Mouse (Mus musculus) embryonic facial prominence, embryonic 10.5 days (tissue): ENCODE measurements around the gene Ngly1. TPM values are rescaled to one million over a fixed set of nuclear protein-coding genes. Genes with fewer than 3 reads are reported as not detected.

Experiments
- DNase-seq: peaks from one replicate; pipeline ENCODE4 v3.0.0-alpha.2; 2017; ENCODE audit warnings: low spot score
- H3K27ac ChIP-seq: fragments of 300-500 bp; sonication (generic); replicated peaks from 2 replicates; pipeline ENCODE4 v1.5.1; 2016; ENCODE audit warnings: mild to moderate bottlenecking
- H3K27me3 ChIP-seq: fragments of 300-500 bp; sonication (generic); replicated peaks from 2 replicates; pipeline ENCODE4 v1.6.1; 2016; ENCODE audit warnings: low read depth, mild to moderate bottlenecking; ENCODE audit not compliant: poor library complexity, severe bottlenecking
- H3K36me3 ChIP-seq: fragments of 300-500 bp; sonication (generic); replicated peaks from 2 replicates; pipeline ENCODE4 v1.6.1; 2016; ENCODE audit warnings: mild to moderate bottlenecking, moderate library complexity
- H3K4me1 ChIP-seq: fragments of 300-500 bp; sonication (generic); 2 replicates; pipeline ENCODE4 v1.6.1; 2016
- H3K4me3 ChIP-seq: fragments of 300-500 bp; sonication (generic); 2 replicates; pipeline ENCODE4 v1.5.1; 2016; ENCODE audit warnings: mild to moderate bottlenecking, moderate library complexity
- H3K9me3 ChIP-seq: fragments of 300-500 bp; sonication (generic); 2 replicates; pipeline ENCODE4 v1.6.1; 2016; ENCODE audit warnings: mild to moderate bottlenecking
- WGBS: fragments of 180-500 bp; shearing (Covaris S2); methylation state at CpG from one replicate; pipeline ENCODE4 v1.1.7; 2016; 5-methylcytosine and 5-hydroxymethylcytosine counted together
- polyA plus RNA-seq: library from polyadenylated mRNA; unstranded; fragments of >200 nt; fragmentation: Nextera tagmentation; extraction: Ambion mirVana; gene quantifications from 2 replicates; pipeline ENCODE4 v1.2.1, GENCODE M21; 2016

The Ngly1 gene
- polyA plus RNA-seq, 1 experiment from 2014 or later = 18.7 TPM

- Histone ChIP-seq H3K4me1 (peaks cover 8% of the 10 kb centered on the region; the same call in 1 of the 2 replicates), H3K36me3 (peaks cover 4% of the 10 kb centered on the region; the same call in 1 of the 2 replicates), H3K27me3 (no peaks in the 10 kb centered on the region), H3K27ac (peak overlapping the region; percentile 84), H3K4me3 (peak overlapping the region; percentile 58), H3K9me3 (no peaks in the 10 kb centered on the region)
- DNase-seq = no peak
- 19% methylated on average over 10 of the region's 10 CpGs for WGBS
Measured at GRCm38 (mm10) chr14:16243603-16244209, 5.4 kb upstream of the Ngly1 start.

GRCm38 (mm10) chr14:16244370-16244769 is 4.7 kb upstream of the Ngly1 start:
- WGBS = 76% methylated on average over 2 of the region's 2 CpGs
- H3K4me3 ChIP-seq = no peak overlapping the region
- H3K27ac ChIP-seq = no peak overlapping the region
- no peak for DNase-seq
- H3K36me3 ChIP-seq = peaks cover 4% of the 10 kb centered on the region; the same call in 1 of the 2 replicates
- no peaks in the 10 kb centered on the region for H3K9me3 ChIP-seq
- H3K27me3 ChIP-seq = no peaks in the 10 kb centered on the region
- H3K4me1 ChIP-seq = peaks cover 10% of the 10 kb centered on the region; the same call in 1 of the 2 replicates

GRCm38 (mm10) chr14:16245127-16245526 is 4.0 kb upstream of the Ngly1 start:
- H3K4me1 ChIP-seq = peaks cover 16% of the 10 kb centered on the region

GRCm38 (mm10) chr14:16246340-16246912 is 2.7 kb upstream of the Ngly1 start:
- no peak for DNase-seq
- Histone ChIP-seq H3K27ac (no peak overlapping the region), H3K27me3 (no peaks in the 10 kb centered on the region), H3K4me3 (no peak overlapping the region), H3K36me3 (no peaks in the 10 kb centered on the region), H3K4me1 (peaks cover 17% of the 10 kb centered on the region), H3K9me3 (no peaks in the 10 kb centered on the region)
- WGBS = 86% methylated on average over 2 of the region's 2 CpGs

More at GRCm38 (mm10) chr14:16245127-16245526, 4.0 kb upstream of the Ngly1 start:
- Histone ChIP-seq H3K27ac (no peak overlapping the region), H3K4me3 (no peak overlapping the region), H3K36me3 (peaks cover 4% of the 10 kb centered on the region; the same call in 1 of the 2 replicates), H3K9me3 (no peaks in the 10 kb centered on the region), H3K27me3 (no peaks in the 10 kb centered on the region)
- 80% methylated on average over 1 of the region's 1 CpGs for WGBS
- DNase-seq = no peak

GRCm38 (mm10) chr14:16248135-16248534 is 945 bp upstream of the Ngly1 start:
- 75% methylated on average over 3 of the region's 3 CpGs for WGBS
- Histone ChIP-seq H3K27me3 (no peaks in the 10 kb centered on the region), H3K9me3 (no peaks in the 10 kb centered on the region), H3K4me3 (peak overlapping the region; percentile 76; the same call in 1 of the 2 replicates), H3K27ac (no peak overlapping the region), H3K36me3 (no peaks in the 10 kb centered on the region), H3K4me1 (peaks cover 14% of the 10 kb centered on the region)
- DNase-seq = no peak

GRCm38 (mm10) chr14:16248603-16249157 is 400 bp upstream of the Ngly1 start:
- Histone ChIP-seq H3K4me1 (peaks cover 11% of the 10 kb centered on the region), H3K27ac (peak overlapping the region; percentile 98), H3K27me3 (no peaks in the 10 kb centered on the region), H3K36me3 (no peaks in the 10 kb centered on the region), H3K4me3 (peak overlapping the region; percentile 76), H3K9me3 (no peaks in the 10 kb centered on the region)
- DNase-seq = no peak
- WGBS = 19% methylated on average over 9 of the region's 9 CpGs

GRCm38 (mm10) chr14:16250099-16250498 is 1.0 kb downstream of the Ngly1 start:
- H3K4me1 ChIP-seq = peaks cover 10% of the 10 kb centered on the region
- WGBS = 78% methylated on average over 3 of the region's 3 CpGs
- peak overlapping the region; percentile 76 for H3K4me3 ChIP-seq
- no peak overlapping the region for H3K27ac ChIP-seq
- no peak for DNase-seq
- peaks cover 6% of the 10 kb centered on the region; the same call in 1 of the 2 replicates for H3K36me3 ChIP-seq
- H3K27me3 ChIP-seq = no peaks in the 10 kb centered on the region
- no peaks in the 10 kb centered on the region for H3K9me3 ChIP-seq

- peaks cover 16% of the 10 kb centered on the region; the same call in 1 of the 2 replicates for H3K36me3 ChIP-seq
- no peaks in the 10 kb centered on the region for H3K9me3 ChIP-seq
- 95% methylated on average over 3 of the region's 3 CpGs for WGBS
- H3K4me3 ChIP-seq = no peak overlapping the region
- H3K27me3 ChIP-seq = no peaks in the 10 kb centered on the region
- H3K4me1 ChIP-seq = no peaks in the 10 kb centered on the region
- DNase-seq = no peak
- H3K27ac ChIP-seq = no peak overlapping the region
Measured at GRCm38 (mm10) chr14:16255745-16256144, 6.7 kb downstream of the Ngly1 start.

- no peak for DNase-seq
- H3K36me3 ChIP-seq = peaks cover 16% of the 10 kb centered on the region; the same call in 1 of the 2 replicates
- 76% methylated on average over 2 of the region's 2 CpGs for WGBS
Measured at GRCm38 (mm10) chr14:16256209-16256608, 7.1 kb downstream of the Ngly1 start.

GRCm38 (mm10) chr14:16260541-16260940 is 11.5 kb downstream of the Ngly1 start:
- H3K4me3 ChIP-seq = no peak overlapping the region

More at GRCm38 (mm10) chr14:16256209-16256608, 7.1 kb downstream of the Ngly1 start:
- no peak overlapping the region for H3K4me3 ChIP-seq
- H3K27me3 ChIP-seq = no peaks in the 10 kb centered on the region
- H3K4me1 ChIP-seq = no peaks in the 10 kb centered on the region
- no peak overlapping the region for H3K27ac ChIP-seq
- no peaks in the 10 kb centered on the region for H3K9me3 ChIP-seq

GRCm38 (mm10) chr14:16261869-16262268 is 12.8 kb downstream of the Ngly1 start:
- Histone ChIP-seq H3K36me3 (peaks cover 4% of the 10 kb centered on the region; the same call in 1 of the 2 replicates), H3K27me3 (no peaks in the 10 kb centered on the region), H3K9me3 (no peaks in the 10 kb centered on the region), H3K4me3 (no peak overlapping the region), H3K27ac (no peak overlapping the region), H3K4me1 (no peaks in the 10 kb centered on the region)
- whole genome bisulfite sequencing = 88% methylated on average over 3 of the region's 3 CpGs
- no peak for DNase-seq

More at GRCm38 (mm10) chr14:16260541-16260940, 11.5 kb downstream of the Ngly1 start:
- Histone ChIP-seq H3K27ac (no peak overlapping the region), H3K27me3 (no peaks in the 10 kb centered on the region), H3K9me3 (no peaks in the 10 kb centered on the region), H3K36me3 (peaks cover 7% of the 10 kb centered on the region; the same call in 1 of the 2 replicates), H3K4me1 (no peaks in the 10 kb centered on the region)
- 84% methylated on average over 6 of the region's 6 CpGs for WGBS
- no peak for DNase-seq

- 91% methylated on average over 5 of the region's 5 CpGs for WGBS
- no peak overlapping the region for H3K27ac ChIP-seq
- H3K9me3 ChIP-seq = no peaks in the 10 kb centered on the region
- no peaks in the 10 kb centered on the region for H3K27me3 ChIP-seq
- H3K36me3 ChIP-seq = no peaks in the 10 kb centered on the region; the same call in 1 of the 2 replicates
- DNase-seq = no peak
- H3K4me3 ChIP-seq = no peak overlapping the region
- H3K4me1 ChIP-seq = no peaks in the 10 kb centered on the region
Measured at GRCm38 (mm10) chr14:16267028-16267427, 17.9 kb downstream of the Ngly1 start.
